Mouse (Mus musculus) testis, adult 2 months (tissue): Measurements from ENCODE around the gene Plxnb3. TPM values are rescaled to one million over a fixed set of nuclear protein-coding genes. Genes with fewer than 3 reads are reported as not detected.

Source experiments
- H3K27ac ChIP-seq: fragments of 200-500 bp; 2 replicates; pipeline ENCODE4 v1.5.1; 2012; ENCODE audit warnings: low read depth, low read length; ENCODE audit not compliant: control insufficient read depth, insufficient read depth
- H3K27me3 ChIP-seq: fragments of 200-500 bp; 2 replicates; pipeline ENCODE4 v1.6.1; 2012; ENCODE audit warnings: mild to moderate bottlenecking, low read length, moderate library complexity; ENCODE audit not compliant: control insufficient read depth, insufficient read depth
- H3K36me3 ChIP-seq: fragments of 200-500 bp; 2 replicates; pipeline ENCODE4 v1.6.1; 2012; ENCODE audit warnings: mild to moderate bottlenecking, low read length; ENCODE audit not compliant: control insufficient read depth, insufficient read depth
- H3K4me1 ChIP-seq: fragments of 200-500 bp; 2 replicates; pipeline ENCODE4 v1.6.1; 2012; ENCODE audit warnings: low read length; ENCODE audit not compliant: control insufficient read depth, insufficient read depth
- H3K4me3 ChIP-seq: fragments of 200-500 bp; 2 replicates; pipeline ENCODE4 v1.5.1; 2012; ENCODE audit warnings: low read depth, mild to moderate bottlenecking, low read length, moderate library complexity, mixed read lengths; ENCODE audit not compliant: control insufficient read depth
- CTCF ChIP-seq: fragments of 200-500 bp; IDR thresholded peaks from 2 replicates; pipeline ENCODE4 v1.5.1; 2012; ENCODE audit warnings: low read depth, mild to moderate bottlenecking, inconsistent platforms, low read length, moderate library complexity; ENCODE audit not compliant: control insufficient read depth, insufficient read depth, insufficient replicate concordance
- POLR2A ChIP-seq: fragments of 200-500 bp; IDR thresholded peaks from 2 replicates; pipeline ENCODE4 v1.6.1; 2012; ENCODE audit warnings: low read depth, mild to moderate bottlenecking, inconsistent platforms, low read length, moderate library complexity; ENCODE audit not compliant: control insufficient read depth
- polyA plus RNA-seq: library from polyadenylated mRNA; depleted of rRNA; stranded (reverse); fragments of >200 nt; gene quantifications from 2 replicates; pipeline ENCODE4 v1.2.3, GENCODE M21; 2012; rRNA removed

Plxnb3 gene
- polyA plus RNA-seq, 1 experiment, result 0.06 TPM

DNA sequence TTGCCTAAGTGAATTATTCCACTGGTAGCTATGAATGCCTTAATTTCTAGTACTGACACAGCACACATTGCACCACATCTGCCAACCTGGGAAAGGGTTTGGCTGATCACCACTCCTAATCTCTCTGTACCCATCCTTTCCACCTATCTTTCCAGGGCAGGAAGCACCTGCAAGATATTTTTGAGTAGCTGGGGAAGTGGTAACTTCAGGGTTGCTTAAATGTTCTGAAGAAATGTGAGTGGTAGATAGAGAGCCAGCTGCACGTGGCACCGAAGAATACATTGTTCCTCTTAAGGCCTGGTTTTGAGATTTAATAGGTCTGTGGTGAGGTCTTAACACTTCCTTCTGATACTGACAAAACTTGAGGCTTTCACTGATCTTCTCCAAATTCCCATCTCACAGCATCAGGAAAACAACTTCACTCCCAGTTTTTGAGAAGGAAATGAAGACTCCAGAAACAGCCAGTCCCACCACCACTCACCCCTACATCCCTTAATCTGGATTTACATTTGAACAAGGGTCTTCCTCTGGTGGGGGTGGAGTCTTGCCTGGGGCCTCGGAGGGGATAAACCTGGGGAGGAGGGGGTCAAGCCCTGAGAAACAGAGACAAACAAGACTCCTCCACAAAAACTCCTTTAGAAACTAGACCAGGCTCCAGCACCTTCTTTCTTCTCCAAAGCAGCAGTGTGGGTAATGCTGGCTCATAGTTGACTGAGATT lies 59.9 kb downstream of the Plxnb3 start:
- Histone ChIP-seq H3K27me3 (no peaks in the 10 kb centered on the region), H3K4me3 (no peak overlapping the region), H3K36me3 (no peaks in the 10 kb centered on the region), H3K4me1 (no peaks in the 10 kb centered on the region), H3K27ac (no peak overlapping the region)
- no peak for TF ChIP-seq CTCF
- TF ChIP-seq POLR2A, result no peak

Other genes with a start within 250 kb of the Plxnb3 start
- gene Dusp9, start 117.7 kb upstream of the Plxnb3 start, polyA plus RNA-seq, result 1.8 and 2.0 TPM in 2 replicates
- 4.0 and 4.3 TPM in 2 replicates for gene Pnck, start 97.0 kb upstream of the Plxnb3 start, polyA plus RNA-seq
- 4.9 and 5.7 TPM in 2 replicates for gene Slc6a8, start 83.9 kb upstream of the Plxnb3 start, polyA plus RNA-seq
- 10.8 and 12.2 TPM in 2 replicates for gene Bcap31, start 40.9 kb upstream of the Plxnb3 start, polyA plus RNA-seq
- gene Abcd1, start 40.5 kb upstream of the Plxnb3 start, polyA plus RNA-seq, result 21.1 and 24.4 TPM in 2 replicates
- gene Srpk3, start 17.3 kb downstream of the Plxnb3 start, polyA plus RNA-seq, result 0.36 and 0.64 TPM in 2 replicates
- 37.8 and 43.9 TPM in 2 replicates for gene Idh3g, start 29.8 kb downstream of the Plxnb3 start, polyA plus RNA-seq
- gene Ssr4, start 29.9 kb downstream of the Plxnb3 start, polyA plus RNA-seq, result 49.0 and 53.3 TPM in 2 replicates
- 0.49 and 0.55 TPM in 2 replicates for gene Pdzd4, start 67.9 kb downstream of the Plxnb3 start, polyA plus RNA-seq
- gene Avpr2, start 135.0 kb downstream of the Plxnb3 start, polyA plus RNA-seq, result not detected in 2 replicates
- 0.06 and 0.35 TPM in 2 replicates for gene L1cam, start 139.0 kb downstream of the Plxnb3 start, polyA plus RNA-seq
- 0.44 and 0.58 TPM in 2 replicates for gene Arhgap4, start 164.8 kb downstream of the Plxnb3 start, polyA plus RNA-seq
- 3.7 and 5.4 TPM in 2 replicates for gene Naa10, start 164.9 kb downstream of the Plxnb3 start, polyA plus RNA-seq
- 2.1 and 3.1 TPM in 2 replicates for gene Renbp, start 173.8 kb downstream of the Plxnb3 start, polyA plus RNA-seq
- gene Hcfc1, start 209.3 kb downstream of the Plxnb3 start, polyA plus RNA-seq, result 10.7 and 13.8 TPM in 2 replicates